Mouse (Mus musculus) erythroblast, embryonic 14.5 days (primary cell): ENCODE data around the gene Fgd2.

Source experiments
- GATA1 ChIP-seq: IDR thresholded peaks from 2 replicates; pipeline ENCODE4 v1.6.1; 2012; ENCODE audit warnings: low read length, inconsistent platforms, mixed read lengths
- TAL1 ChIP-seq: IDR thresholded peaks from 3 replicates; pipeline ENCODE4 v1.6.1; 2012; ENCODE audit warnings: low read length, inconsistent platforms, mixed read lengths

DNA sequence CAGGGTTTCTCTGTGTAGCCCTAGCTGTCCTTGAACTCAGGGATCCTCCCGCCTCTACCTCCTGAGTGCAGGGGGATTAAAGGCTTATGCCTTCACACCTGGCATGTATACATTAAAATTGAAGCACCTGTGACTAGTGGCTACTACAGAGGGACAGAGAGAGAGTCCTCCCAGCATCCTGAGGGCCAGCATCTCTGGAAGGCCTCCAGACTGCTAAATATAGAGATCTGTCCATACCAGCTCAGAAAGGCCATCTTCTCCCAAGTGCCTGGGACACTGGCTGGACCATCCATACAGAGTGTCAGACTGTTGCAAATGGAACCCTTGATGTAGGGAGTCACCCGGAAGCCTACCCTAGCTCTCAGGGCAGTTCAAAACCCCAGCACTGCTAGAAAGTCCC is 63.3 kb downstream of the Fgd2 start:
- no peak for TF ChIP-seq TAL1
- no peak for TF ChIP-seq GATA1
